Mouse (Mus musculus) megakaryocyte, embryonic 14.5 days (primary cell): ENCODE measurements around the gene Sox5.

Experiments
- FLI1 ChIP-seq: IDR thresholded peaks from 2 replicates; pipeline ENCODE4 v1.6.1; 2012; ENCODE audit warnings: low read length, inconsistent platforms, mixed read lengths
- GATA1 ChIP-seq: IDR thresholded peaks from 3 replicates; pipeline ENCODE4 v1.6.1; 2012; ENCODE audit warnings: mixed read lengths, low read length, inconsistent platforms, borderline replicate concordance

DNA sequence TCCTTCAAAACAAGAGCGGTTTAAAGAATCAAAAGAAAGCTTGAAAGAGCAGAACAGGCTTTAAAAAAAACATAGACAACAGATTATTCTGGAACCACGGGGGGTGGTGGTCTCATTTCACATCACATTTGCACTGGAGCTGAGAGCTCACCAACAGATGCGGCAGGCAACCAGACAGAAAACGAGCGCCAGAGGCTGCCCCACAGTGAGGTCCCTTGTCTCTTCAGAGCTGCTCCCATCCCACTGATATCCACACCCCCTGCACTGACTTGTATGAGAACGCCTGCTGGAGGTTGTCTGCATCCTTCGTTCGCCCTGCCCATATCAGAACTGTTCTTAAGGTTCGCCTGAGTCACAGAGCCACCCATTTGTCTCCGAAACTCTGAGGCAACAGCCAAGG, 630.7 kb downstream of the Sox5 start:
- TF ChIP-seq GATA1 (no peak), FLI1 (no peak)
